Mouse (Mus musculus) cerebellum, adult 9-10 months (tissue): Measurements from ENCODE around the gene Stard3.
A peak's percentile ranks its signal among the peaks of the same experiment; 100 is the strongest.

Experiments
- DNase-seq: peaks from one replicate; pipeline ENCODE4 v3.0.0; 2022

Stard3 gene

GRCm38 (mm10) chr11:98358161-98359083 is at the start of gene Stard3:
Stard3 (plus strand) TSS chr11:98358368.
- peak; percentile 87 for DNase-seq

- DNase-seq, result peak; percentile 67
Observed at GRCm38 (mm10) chr11:98313790-98314323, 44.3 kb upstream of the Stard3 start.

- no peak for DNase-seq
Observed at GRCm38 (mm10) chr11:98317479-98317878, 40.7 kb upstream of the Stard3 start.

- peak; percentile 69 for DNase-seq
Observed at GRCm38 (mm10) chr11:98318421-98319116, 39.6 kb upstream of the Stard3 start.

GRCm38 (mm10) chr11:98319120-98319519 is 39.0 kb upstream of the Stard3 start:
- DNase-seq, result peak; percentile 76

GRCm38 (mm10) chr11:98319544-98319943 is 38.6 kb upstream of the Stard3 start:
- DNase-seq, result peak; percentile 59

- peak; percentile 62 for DNase-seq
Observed at GRCm38 (mm10) chr11:98319944-98320343, 38.2 kb upstream of the Stard3 start.

GRCm38 (mm10) chr11:98320381-98320780 is 37.8 kb upstream of the Stard3 start:
- DNase-seq, result peak; percentile 75

GRCm38 (mm10) chr11:98320806-98321676 is 37.1 kb upstream of the Stard3 start:
- peak; percentile 77 for DNase-seq

- DNase-seq, result peak; percentile 61
Observed at GRCm38 (mm10) chr11:98321677-98322003, 36.5 kb upstream of the Stard3 start.

GRCm38 (mm10) chr11:98322159-98322558 is 36.0 kb upstream of the Stard3 start:
- DNase-seq, result peak; percentile 65

GRCm38 (mm10) chr11:98323136-98323866 is 34.9 kb upstream of the Stard3 start:
- DNase-seq, result peak; percentile 73

GRCm38 (mm10) chr11:98323933-98324332 is 34.2 kb upstream of the Stard3 start:
- DNase-seq, result no peak

- DNase-seq, result peak; percentile 44
Observed at GRCm38 (mm10) chr11:98325191-98325820, 32.9 kb upstream of the Stard3 start.

- peak; percentile 68 for DNase-seq
Observed at GRCm38 (mm10) chr11:98325821-98326218, 32.3 kb upstream of the Stard3 start.

- DNase-seq, result peak; percentile 50
Observed at GRCm38 (mm10) chr11:98326741-98327135, 31.4 kb upstream of the Stard3 start.

- peak; percentile 67 for DNase-seq
Observed at GRCm38 (mm10) chr11:98327136-98328030, 30.8 kb upstream of the Stard3 start.

- DNase-seq, result peak; percentile 73
Observed at GRCm38 (mm10) chr11:98328031-98328370, 30.2 kb upstream of the Stard3 start.

GRCm38 (mm10) chr11:98328371-98329069 is 29.6 kb upstream of the Stard3 start:
- DNase-seq, result no peak
